Mouse (Mus musculus) CH12F3 (cell line): ENCODE measurements around the gene Dld.

ENCODE experiments used
- in situ Hi-C: fragments of 300-500 bp; cut with MboI; formaldehyde crosslinking; loops from 2 replicates; pipeline ENCODE4 v1.14.3; 2020; ENCODE audit warnings: low sequenced_read_pairs

Dld gene

DNA sequence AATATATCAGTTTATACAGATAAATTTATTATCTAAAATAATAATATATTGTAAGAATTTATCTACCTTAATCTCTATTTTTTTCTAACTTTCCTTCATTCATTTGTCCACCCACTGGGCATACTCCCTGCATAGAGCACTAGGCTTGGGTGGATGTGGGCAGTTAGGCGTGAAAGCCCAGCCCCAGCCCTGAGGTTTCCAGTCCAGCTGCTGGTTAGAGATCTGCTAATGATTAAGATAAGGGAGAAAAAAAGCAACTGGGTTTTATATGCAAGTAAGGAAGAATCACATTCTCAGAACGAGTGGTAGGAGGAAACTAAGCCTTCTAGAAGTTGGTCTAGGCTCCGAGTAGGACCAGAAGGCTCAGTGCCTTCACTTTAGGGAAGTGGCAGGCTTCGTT is 55.2 kb downstream of the Dld start:
- in situ Hi-C loops, result no loop called here

DNA sequence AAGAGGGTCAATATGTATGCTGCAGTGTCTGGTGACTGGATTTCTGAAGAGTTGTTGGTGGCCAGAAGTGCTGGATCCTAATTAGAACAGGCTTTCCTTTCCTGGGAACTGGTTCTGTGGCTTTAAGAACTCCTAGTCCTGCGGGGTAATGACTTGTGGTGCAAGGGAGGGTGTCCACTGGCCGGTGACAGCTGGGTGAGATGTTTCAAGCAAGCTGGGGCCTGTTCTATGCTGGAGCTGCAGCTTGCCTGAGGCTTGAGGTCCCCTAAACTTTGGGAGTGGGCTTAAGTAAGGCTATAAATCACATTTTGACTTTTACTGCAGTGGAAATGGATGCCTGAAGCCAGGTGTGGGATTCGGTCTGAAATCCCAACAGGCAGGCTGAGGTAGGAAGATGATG is 55.7 kb downstream of the Dld start:
- in situ Hi-C loops, result no loop called here

DNA sequence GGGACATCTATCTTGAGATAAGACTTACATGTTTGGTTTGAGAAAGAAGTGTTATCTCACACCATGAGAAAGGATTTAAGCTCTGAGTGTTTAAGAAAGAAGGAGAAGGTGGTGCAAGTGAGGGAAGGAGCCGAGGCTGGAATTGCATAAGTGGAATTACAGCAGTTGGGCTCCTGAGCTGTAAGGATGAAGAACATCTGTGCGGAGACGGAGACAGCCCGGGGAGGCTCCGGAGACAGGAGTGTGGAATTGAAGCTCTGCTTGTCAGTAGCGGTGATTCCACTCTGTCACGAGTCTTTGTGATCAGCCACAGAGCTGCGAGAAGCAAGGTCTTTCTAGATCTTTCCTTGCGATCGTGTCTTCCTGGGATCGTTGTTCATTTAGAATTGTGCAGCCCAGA is 56.3 kb downstream of the Dld start:
- in situ Hi-C loops, result no loop called here

DNA sequence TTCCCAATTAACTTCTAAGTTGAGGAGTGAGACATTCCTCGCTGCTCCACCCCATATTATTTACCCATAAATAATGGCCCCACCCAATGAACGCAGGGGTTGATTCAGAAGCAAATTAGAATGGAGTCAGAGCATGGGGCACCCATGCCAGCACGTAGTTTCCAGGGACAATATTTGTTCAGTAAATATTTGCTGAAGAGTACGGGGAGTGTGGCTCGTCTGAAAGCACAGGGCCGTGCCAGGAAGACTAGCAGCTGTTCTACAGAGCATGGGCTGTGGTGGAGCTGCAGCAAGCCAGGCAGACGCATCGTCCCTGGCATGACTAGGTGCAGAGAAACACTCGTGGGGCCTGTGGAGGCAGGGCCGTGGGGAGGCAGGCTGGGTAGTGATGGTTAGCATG is 56.7 kb downstream of the Dld start:
- in situ Hi-C loops, result no loop called here

DNA sequence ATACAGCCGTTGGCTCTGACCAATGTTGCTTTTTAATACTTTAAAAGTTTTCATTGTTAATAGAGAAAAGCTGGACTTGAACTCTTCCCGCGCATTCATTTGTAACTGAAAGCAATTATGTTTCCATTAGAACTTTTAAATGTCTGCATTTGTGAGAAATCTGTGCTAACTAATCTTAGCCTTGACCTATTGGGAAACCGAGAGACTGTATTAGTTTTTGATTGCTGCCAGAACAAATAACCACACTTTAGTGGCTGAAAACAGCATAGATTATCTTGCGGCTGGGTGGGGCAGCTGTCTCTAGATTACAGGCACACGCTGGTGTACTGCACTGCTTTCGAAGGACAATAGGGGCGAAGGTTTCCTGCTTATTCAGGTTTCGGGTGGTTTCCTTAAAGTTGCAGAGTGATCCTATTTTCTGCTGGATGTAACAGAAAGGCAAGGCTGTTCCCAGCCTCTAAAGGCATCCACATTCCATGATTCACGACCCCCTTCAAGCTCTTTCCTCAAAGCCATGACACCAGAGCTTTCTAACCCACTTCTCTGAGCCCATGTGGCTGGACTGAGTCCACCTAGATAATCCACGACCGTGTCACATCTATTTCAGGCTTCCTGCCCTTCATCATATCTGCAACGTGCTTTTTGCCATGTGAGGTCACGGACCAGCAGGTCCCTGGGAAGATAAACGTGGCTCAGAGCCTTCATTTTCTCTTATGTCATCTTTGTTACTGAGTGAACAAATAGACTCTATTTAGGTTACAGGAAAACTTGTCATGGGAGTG is 57.7 kb downstream of the Dld start:
- in situ Hi-C loops, result no loop called here

DNA sequence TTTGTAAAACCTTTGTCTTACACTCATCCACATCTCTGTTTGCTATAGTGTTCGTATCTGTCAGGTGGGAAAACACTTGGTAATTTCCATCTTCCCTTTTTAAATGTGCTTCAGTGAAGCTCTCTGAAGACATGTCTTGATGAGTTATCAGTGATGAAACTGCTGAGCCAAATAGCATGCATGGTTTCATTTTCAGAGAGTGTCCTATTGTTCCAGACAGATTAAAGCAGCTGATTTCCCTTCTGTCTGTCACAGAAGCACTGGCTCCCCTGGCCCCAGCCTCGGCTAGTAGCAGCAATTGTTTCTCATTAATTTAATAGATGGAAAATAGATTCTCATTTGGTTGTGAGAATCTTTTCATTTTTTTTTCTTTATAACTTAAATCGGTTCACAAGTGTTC is 60.3 kb downstream of the Dld start:
- in situ Hi-C loops, result no loop called here

DNA sequence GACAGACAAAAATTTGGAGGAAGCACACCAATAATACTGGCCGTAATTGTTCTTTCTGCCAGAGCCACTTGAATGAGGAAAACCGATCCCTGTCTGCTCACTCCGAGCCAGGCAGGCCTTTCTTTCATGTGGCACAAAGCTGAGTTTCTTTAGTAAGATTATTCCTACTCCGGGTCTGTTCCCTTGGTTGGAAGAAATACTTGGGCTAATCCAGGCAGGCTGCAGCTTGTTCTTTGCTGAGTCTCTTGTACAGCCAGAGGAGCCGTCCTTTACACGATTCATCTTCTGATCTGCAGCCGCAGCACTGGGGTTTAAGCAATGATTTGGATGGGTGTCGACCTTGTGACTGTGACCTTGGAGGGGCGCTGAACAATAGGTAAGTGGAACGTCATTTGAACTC is 62.2 kb downstream of the Dld start:
- in situ Hi-C loops, result no loop called here

DNA sequence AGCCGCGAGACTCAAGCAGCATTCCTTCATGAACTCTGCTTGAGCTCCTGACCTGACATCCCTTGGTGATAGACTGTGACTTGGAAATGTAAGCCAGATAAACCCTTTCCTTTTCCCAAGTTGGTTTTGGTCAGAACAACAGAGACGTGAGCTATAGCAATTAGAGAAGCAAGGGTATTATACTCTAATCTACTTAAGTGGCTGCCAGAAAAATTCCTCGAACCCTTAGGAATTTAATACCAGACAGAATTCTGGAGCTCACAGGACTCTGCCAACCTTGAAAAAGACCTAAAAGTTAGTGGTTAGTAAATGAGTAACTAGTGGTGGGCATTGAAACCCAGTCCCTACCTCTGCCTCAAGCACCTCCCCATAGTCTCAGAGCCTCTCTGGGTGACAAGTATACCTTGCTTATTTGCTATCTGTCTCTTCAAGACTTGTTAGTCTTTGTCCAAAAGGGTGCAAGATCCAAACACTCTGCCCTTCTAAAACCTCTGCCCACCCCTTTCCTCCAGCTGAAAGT is 67.6 kb downstream of the Dld start:
- in situ Hi-C loops, result no loop called here

DNA sequence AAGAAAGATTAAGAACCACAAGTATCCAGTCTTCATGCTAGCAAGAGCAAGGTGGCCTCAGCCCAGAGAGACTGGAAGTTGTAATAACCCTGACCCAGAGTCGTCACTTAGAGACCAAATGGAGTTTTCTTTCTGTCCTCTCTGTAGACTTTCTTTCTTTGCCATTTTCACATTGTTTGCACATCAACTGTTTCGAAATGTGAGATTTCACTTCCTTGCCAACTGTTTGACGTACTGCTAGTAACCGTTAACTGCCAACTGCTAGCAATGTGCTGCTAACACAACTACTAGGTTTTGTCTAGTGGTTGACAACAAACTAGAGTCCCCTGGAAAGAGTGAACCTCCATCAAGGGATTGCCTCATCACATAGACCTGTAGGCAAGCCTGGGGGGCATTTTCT is 68.1 kb downstream of the Dld start:
- in situ Hi-C loops, result no loop called here

DNA sequence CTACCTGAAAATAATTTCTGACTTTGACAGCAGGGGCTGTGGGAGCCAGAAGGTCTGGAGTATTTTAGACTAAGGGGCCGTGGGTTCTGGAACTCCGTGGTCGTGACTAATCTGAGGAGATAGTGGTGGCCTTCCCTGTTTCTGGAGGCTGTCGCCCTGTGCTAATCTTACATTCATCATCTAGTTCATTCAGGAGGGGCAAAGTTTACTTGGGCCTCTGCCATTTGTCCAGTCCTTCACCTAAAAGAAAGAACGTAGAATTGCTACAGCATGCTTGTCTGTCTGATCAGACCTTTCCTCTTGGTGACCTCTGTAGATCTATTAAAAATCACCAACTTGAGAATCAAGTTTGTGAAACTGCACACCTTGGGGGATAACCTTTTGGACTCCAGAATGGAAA is 69.0 kb downstream of the Dld start:
- in situ Hi-C loops, result no loop called here
